Mouse (Mus musculus) cerebellum, adult 11-12 months (tissue): Measurements from ENCODE around the gene Nudt5.
A peak's percentile ranks its signal among the peaks of the same experiment; 100 is the strongest.

Source experiments
- DNase-seq: peaks from one replicate; pipeline ENCODE4 v3.0.0; 2022

Nudt5 gene

DNA sequence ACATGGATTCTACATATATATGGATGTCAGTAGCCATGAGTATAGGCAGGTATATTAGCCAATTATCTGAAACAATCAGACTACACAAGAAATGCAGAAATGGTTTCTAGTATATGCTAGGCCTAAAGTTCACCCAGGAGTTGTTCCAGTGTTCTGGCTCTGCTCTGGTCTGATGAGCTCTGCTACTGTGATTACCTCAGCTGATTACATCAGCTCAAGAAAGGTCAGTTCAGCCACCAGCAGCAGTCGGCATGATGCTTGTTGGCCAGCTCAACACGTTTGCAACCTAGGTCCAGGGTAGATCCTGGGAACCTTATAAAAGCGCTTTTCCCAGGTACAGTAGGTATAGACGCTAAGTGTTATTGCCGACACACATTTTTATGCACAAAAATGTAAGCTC, 24.9 kb downstream of the Nudt5 start:
- no peak for DNase-seq

DNA sequence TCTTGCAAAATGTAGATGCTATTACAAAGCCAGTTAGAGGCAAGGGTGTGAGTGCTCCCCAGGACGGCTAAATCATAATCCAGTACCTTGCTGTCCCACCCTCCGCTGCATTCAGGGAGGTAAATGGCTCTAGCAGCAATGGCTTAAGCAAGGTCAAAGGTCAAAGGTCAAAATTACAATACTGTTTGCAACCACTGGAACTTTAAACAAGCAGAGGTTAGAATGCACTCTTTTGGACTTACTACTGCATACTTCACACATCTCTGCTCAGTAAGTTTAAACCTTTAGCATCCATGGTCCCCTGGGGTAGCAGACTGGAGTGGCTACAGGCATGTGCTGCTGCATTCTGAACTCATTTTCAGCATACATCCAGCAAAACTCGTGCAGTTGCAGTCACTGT, 32.6 kb downstream of the Nudt5 start:
- no peak for DNase-seq

DNA sequence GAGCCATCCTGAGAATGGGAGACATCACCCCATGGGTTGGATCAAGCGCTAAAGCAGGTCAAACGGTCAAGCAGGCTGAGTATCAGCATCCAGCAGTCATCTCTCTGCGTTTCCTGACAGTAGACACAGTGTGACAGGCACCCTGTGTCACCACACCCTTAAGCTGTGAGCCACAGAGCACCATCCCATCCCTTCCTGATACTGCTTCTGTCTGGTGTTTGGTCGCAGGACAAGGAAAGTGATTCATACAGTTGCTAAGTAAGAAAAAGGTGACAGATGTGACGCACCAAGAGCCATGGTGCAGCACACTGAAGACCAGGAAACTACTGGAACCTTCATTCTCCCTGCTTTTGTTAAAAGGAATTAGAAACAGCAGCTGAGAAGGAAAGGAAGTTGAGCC, 44.0 kb downstream of the Nudt5 start:
- no peak for DNase-seq

DNA sequence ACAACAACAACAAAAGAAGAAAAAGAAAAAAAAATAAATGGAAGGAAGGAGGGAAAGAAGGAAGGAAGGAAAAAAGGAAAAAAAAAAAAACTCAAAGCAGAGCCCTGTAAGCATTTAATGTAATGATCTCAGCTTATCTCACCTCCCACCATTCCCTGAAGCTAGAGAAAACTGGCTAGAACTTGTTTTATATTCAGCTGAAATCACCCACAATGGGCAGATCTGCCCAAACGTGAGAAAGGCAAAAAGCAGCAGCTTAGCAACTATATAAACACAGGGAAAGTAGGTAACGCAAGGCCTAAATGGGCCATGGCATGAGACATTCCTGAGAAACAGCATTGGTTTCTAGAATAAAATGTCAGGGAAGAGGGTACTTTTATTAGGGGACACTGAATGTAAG, 44.6 kb downstream of the Nudt5 start:
- DNase-seq, result no peak

DNA sequence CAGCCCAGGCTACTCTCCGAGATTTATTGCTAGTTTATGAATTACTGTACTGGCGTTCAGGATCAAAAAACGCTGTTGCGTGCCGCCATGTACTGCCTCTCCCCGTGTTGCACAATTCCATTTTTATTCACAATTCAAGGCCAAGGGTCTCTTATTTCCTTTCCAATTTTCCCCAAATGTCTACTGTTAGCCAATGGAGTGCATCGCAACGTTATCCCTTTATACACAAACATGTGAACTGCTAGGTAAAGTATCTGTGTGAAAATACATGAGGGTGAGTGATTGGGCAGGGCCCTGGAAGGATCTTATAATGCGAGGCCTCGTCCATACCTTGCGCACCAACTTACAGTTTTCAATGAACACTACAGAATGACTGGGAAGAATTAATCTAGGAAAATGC, 49.5 kb downstream of the Nudt5 start:
- no peak for DNase-seq

DNA sequence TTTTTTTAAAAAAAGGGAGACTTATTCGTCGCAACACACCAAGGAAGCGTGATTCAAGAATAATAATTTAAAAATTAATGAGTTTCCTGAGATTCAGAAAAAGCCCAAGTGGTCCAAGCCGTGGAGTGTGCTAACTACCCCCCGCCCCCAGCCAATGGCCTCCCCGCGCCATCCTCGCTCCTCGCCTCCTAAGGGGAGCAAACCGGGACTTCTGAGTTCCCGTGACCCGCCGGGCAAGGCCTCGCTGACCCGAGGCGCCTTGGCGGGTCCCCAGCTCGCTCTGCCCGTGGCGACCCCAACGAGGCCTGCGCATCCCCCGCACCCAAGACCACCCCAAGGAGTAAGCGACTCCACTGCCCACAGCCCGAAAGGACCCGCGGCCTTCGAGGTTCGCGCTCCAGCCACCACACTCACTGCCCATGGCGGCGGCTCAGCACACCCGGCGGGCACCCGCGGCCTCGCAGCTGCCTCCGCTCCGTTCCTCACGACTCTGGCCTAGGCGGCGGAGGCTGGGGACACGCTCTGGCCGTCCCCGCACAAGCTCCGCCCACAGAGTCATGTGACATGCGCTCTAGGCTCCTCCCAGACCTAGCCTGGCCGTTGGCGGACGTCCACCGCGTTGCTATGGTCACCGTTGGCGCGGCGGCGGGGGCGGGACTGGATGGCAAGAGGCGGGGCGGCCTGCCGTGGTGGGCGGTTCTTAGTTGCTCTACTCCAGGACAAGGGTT, 50.2 kb downstream of the Nudt5 start, which contains the start of gene Sec61a2:
Gene Sec61a2 (minus strand): TSS at position 590 of the 728 bp plus-strand sequence.
- peak; percentile 97 for DNase-seq

DNA sequence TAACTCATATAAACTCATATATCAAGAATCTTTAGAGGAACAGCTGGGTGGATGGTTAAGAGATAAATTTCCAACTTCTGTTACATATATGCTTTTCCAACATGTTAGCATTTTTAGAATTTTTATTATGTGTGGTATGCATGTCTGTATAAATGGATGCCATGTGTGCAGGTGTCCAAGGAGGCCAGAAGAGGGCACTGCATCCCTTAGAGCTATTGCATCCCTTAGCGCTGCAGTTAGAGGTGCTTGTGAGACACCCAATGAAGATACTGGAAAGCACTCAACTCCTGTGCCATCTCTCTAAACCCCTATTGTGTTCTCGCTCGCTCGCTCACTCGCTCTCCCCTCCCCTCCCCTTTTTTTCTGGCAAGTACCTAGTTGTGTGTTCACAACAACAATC, 55.3 kb downstream of the Nudt5 start:
- DNase-seq, result no peak

DNA sequence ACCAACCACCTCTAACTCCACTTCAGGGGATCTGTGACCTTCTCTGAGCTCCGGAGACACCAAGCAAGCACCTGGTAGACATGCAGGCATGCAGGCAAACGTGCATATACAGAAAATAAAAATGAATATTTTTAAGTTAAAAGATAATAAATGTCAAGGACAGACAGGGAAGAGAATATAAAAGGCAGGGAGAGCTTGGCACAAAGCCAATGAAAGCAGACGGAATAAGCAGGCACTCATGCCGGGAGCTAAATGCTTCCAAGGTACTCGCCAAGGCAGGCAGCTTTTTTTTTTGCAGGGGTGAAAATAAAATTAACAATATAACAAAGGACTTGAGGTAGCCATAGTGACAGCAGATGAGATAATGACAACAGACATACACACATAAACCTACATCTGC, 61.3 kb downstream of the Nudt5 start:
- peak; percentile 59 for DNase-seq

DNA sequence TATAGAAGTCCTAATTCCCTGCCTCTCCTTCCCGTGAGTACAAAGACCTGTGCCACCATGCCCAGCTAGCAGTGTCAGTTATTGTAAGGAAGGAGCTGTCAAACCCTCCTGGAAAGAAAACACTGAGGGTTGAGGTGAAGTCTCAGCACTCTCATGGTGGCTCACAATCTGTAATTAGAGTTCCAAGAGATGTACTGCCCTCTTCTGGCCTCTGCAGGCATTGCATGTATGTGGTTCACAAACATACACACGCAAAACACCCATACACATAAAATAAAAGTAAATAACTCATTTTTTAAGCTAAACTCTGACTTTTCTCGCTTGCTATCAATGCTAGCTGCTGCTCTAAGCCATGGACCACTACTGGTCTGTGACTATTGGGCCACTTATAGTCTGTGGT, 61.8 kb downstream of the Nudt5 start:
- DNase-seq, result no peak

DNA sequence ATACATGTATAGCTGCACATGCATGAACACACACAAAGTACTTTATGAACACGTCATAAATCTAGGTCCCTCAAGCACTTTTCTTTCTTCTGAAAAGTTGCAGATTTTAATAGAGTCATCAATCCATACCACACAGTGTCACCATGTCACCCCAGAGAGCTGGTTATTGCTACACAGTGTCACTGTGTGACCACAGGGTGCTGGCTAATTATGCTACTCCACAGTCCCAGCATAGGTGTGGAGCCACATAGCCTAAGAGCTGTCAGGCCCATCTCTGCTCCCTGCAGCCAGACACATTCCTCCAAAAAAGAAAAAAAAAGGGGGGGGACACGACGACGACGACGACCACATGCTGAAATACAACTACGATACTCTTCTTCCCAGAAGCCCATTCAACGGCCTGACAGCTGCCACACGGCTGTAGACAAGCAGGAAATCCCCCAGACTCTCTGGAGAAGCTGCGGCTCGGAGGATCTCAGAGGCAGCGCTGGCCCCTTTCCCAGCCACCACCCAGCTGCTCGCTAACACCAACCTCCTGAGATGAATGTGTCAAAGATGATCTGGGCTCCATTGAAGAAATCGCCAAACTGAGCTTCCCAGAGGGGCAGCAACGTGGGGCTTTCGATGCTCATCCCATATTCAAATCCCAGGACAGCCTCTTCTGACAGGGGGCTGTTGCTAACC, 66.6 kb downstream of the Nudt5 start:
- DNase-seq, result no peak
